Mouse (Mus musculus) midbrain, embryonic 10.5 days (tissue): ENCODE data around the gene Aqp5. TPM values are rescaled to one million over a fixed set of nuclear protein-coding genes. Genes with fewer than 3 reads are reported as not detected.

Source experiments
- polyA plus RNA-seq: library from polyadenylated mRNA; unstranded; fragments of >200 nt; fragmentation: Nextera tagmentation; extraction: Ambion mirVana; gene quantifications from 2 replicates; pipeline ENCODE4 v1.2.1, GENCODE M21; 2016

The Aqp5 gene
- polyA plus RNA-seq, 1 experiment from 2014 or later, result not detected

Other genes with a start within 250 kb of the Aqp5 start
- gene Fmnl3, start 220.3 kb upstream of the Aqp5 start, polyA plus RNA-seq, result 10.9 and 12.6 TPM in 2 replicates
- gene Tmbim6, start 197.9 kb upstream of the Aqp5 start, polyA plus RNA-seq, result 288 and 305 TPM in 2 replicates
- 11.0 and 11.3 TPM in 2 replicates for gene Nckap5l, start 133.0 kb upstream of the Aqp5 start, polyA plus RNA-seq
- gene Bcdin3d, start 116.1 kb upstream of the Aqp5 start, polyA plus RNA-seq, result 21.3 and 22.1 TPM in 2 replicates
- 0.86 and 1.1 TPM in 2 replicates for gene Faim2, start 62.6 kb upstream of the Aqp5 start, polyA plus RNA-seq
- gene Aqp2, start 11.7 kb upstream of the Aqp5 start, polyA plus RNA-seq, result not detected in 2 replicates
- 0.16 TPM in 1 of 2 replicates, not detected in the other for gene Aqp6, start 10.6 kb downstream of the Aqp5 start, polyA plus RNA-seq
- 208 and 239 TPM in 2 replicates for gene Racgap1, start 60.9 kb downstream of the Aqp5 start, polyA plus RNA-seq
- 6.0 and 14.9 TPM in 2 replicates for gene Asic1, start 79.6 kb downstream of the Aqp5 start, polyA plus RNA-seq
- 98.1 and 112 TPM in 2 replicates for gene Smarcd1, start 111.3 kb downstream of the Aqp5 start, polyA plus RNA-seq
- not detected in 2 replicates for gene Gm17349, start 114.7 kb downstream of the Aqp5 start, polyA plus RNA-seq
- 0.40 and 0.62 TPM in 2 replicates for gene Gpd1, start 126.7 kb downstream of the Aqp5 start, polyA plus RNA-seq
- 157 and 159 TPM in 2 replicates for gene Cox14, start 134.8 kb downstream of the Aqp5 start, polyA plus RNA-seq
- 58.4 and 63.5 TPM in 2 replicates for gene Cers5, start 182.1 kb downstream of the Aqp5 start, polyA plus RNA-seq